Mouse (Mus musculus) A20 (cell line): ENCODE data around the gene Sytl3.
A peak's percentile ranks its signal among the peaks of the same experiment; 100 is the strongest.

Experiments
- DNase-seq: peaks from one replicate; pipeline ENCODE4 v3.0.0-alpha.2; 2011; ENCODE audit warnings: low read depth, low spot score

Sytl3 gene

GRCm38 (mm10) chr17:6752375-6752774 lies 93.5 kb downstream of the Sytl3 start:
- no peak for DNase-seq

- DNase-seq, result no peak
These were observed 96.3 kb downstream of the Sytl3 start for GRCm38 (mm10) chr17:6755176-6755575.

GRCm38 (mm10) chr17:6755873-6756272 lies 97.0 kb downstream of the Sytl3 start:
- no peak for DNase-seq

- no peak for DNase-seq
These were observed 99.0 kb downstream of the Sytl3 start for GRCm38 (mm10) chr17:6757902-6758301.

- no peak for DNase-seq
These were observed 100.0 kb downstream of the Sytl3 start for GRCm38 (mm10) chr17:6758845-6759244.

- DNase-seq, result no peak
These were observed 100.9 kb downstream of the Sytl3 start for GRCm38 (mm10) chr17:6759717-6760292.

- no peak for DNase-seq
These were observed 104.8 kb downstream of the Sytl3 start for GRCm38 (mm10) chr17:6763513-6764226.

- DNase-seq, result no peak
These were observed 105.3 kb downstream of the Sytl3 start for GRCm38 (mm10) chr17:6764227-6764593.

- DNase-seq, result no peak
These were observed 105.8 kb downstream of the Sytl3 start for GRCm38 (mm10) chr17:6764730-6765129.

GRCm38 (mm10) chr17:6765886-6766285 lies 107.0 kb downstream of the Sytl3 start:
- no peak for DNase-seq

- no peak for DNase-seq
These were observed 107.9 kb downstream of the Sytl3 start for GRCm38 (mm10) chr17:6766823-6767222.

- no peak for DNase-seq
These were observed 108.9 kb downstream of the Sytl3 start for GRCm38 (mm10) chr17:6767771-6768170.

GRCm38 (mm10) chr17:6768301-6768788 lies 109.5 kb downstream of the Sytl3 start:
- DNase-seq, result no peak

- no peak for DNase-seq
These were observed 110.7 kb downstream of the Sytl3 start for GRCm38 (mm10) chr17:6769602-6770001.

GRCm38 (mm10) chr17:6771661-6772489 lies 113.0 kb downstream of the Sytl3 start:
- no peak for DNase-seq

- no peak for DNase-seq
These were observed 113.5 kb downstream of the Sytl3 start for GRCm38 (mm10) chr17:6772490-6772773.

GRCm38 (mm10) chr17:6773249-6773966 lies 114.5 kb downstream of the Sytl3 start:
- DNase-seq, result no peak

- DNase-seq, result peak; percentile 16
These were observed 116.3 kb downstream of the Sytl3 start for GRCm38 (mm10) chr17:6775221-6775620.

- DNase-seq, result no peak
These were observed 116.8 kb downstream of the Sytl3 start for GRCm38 (mm10) chr17:6775671-6776070.

- no peak for DNase-seq
These were observed 117.2 kb downstream of the Sytl3 start for GRCm38 (mm10) chr17:6776123-6776522.

GRCm38 (mm10) chr17:6776576-6776975 lies 117.7 kb downstream of the Sytl3 start:
- no peak for DNase-seq

- no peak for DNase-seq
These were observed 118.2 kb downstream of the Sytl3 start for GRCm38 (mm10) chr17:6777061-6777460.
